Mouse (Mus musculus): Measurements from ENCODE around the gene Tmem43. TPM values are rescaled to one million over a fixed set of nuclear protein-coding genes. Genes with fewer than 3 reads are reported as not detected.
A peak's percentile ranks its signal among the peaks of the same experiment; 100 is the strongest.

Gene Tmem43
- total and polyA plus RNA-seq, 2 experiments, result 4.5 to 9.4 TPM

GRCm38 (mm10) chr6:91449472-91450225 lies 23.9 kb upstream of the Tmem43 start:
- Histone ChIP-seq H3K4me1 (ENCODE audit: control insufficient read depth, insufficient read depth, low read length) (no peaks in the 10 kb centered on the region), H3K27me3 (ENCODE audit: control insufficient read depth, insufficient read depth, low read length) (no peaks in the 10 kb centered on the region), H3K27ac (replicated peaks; ENCODE audit: insufficient read depth, low read depth, low read length) (no peak overlapping the region), H3K36me3 (ENCODE audit: control insufficient read depth, insufficient read depth, low read length) (no peaks in the 10 kb centered on the region), H3K9ac (ENCODE audit: low read depth, low read length) (no peak overlapping the region), H3K79me2 (ENCODE audit: control insufficient read depth, insufficient read depth, low read length) (no peaks in the 10 kb centered on the region), H3K4me3 (ENCODE audit: insufficient read depth, low read depth, low read length) (no peak overlapping the region)
- 44% methylated on average over 3 of the region's 3 CpGs for WGBS
- no peak for DNase-seq (ENCODE audit: extremely low read depth, low read depth, low spot score)
- TF ChIP-seq POLR2A (IDR thresholded peaks at IDR 0.05; ENCODE audit: extremely low read depth, insufficient read depth, low read length), result no peak
- no peak for TF ChIP-seq CTCF (IDR thresholded peaks at IDR 0.05; ENCODE audit: low read depth, low read length)

DNA sequence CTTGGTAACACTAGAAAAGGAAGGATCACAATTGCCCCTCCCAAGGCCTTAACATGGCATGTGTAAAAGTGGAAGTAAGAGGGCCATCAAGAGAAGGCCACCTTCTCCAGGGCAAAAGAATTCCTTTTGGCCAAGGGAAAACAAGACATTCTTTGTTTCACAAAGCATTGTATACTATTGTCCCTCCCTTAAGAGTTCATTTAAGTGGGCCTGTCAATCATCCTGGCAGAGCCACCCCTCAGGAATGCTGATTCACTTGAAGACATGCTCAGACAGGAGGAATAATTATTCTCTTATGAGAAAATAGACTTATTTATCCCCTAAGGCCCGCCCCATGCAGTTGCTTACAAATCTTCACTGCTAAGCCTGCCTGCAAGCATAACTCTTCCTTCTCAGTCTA lies 21.4 kb upstream of the Tmem43 start:
- Histone ChIP-seq H3K9ac (ENCODE audit: low read depth, low read length) (no peak overlapping the region), H3K4me1 (ENCODE audit: control insufficient read depth, insufficient read depth, low read length) (no peaks in the 10 kb centered on the region), H3K36me3 (ENCODE audit: control insufficient read depth, insufficient read depth, low read length) (no peaks in the 10 kb centered on the region), H3K27ac (replicated peaks; ENCODE audit: insufficient read depth, low read depth, low read length) (no peak overlapping the region), H3K4me3 (ENCODE audit: insufficient read depth, low read depth, low read length) (no peak overlapping the region), H3K27me3 (ENCODE audit: control insufficient read depth, insufficient read depth, low read length) (no peaks in the 10 kb centered on the region), H3K79me2 (ENCODE audit: control insufficient read depth, insufficient read depth, low read length) (no peaks in the 10 kb centered on the region)
- DNase-seq (ENCODE audit: extremely low read depth, low read depth, low spot score), result no peak
- WGBS, result 85% methylated on average over 1 of the region's 1 CpGs
- TF ChIP-seq POLR2A (IDR thresholded peaks at IDR 0.05; ENCODE audit: extremely low read depth, insufficient read depth, low read length), result no peak
- TF ChIP-seq CTCF (IDR thresholded peaks at IDR 0.05; ENCODE audit: low read depth, low read length), result no peak

DNA sequence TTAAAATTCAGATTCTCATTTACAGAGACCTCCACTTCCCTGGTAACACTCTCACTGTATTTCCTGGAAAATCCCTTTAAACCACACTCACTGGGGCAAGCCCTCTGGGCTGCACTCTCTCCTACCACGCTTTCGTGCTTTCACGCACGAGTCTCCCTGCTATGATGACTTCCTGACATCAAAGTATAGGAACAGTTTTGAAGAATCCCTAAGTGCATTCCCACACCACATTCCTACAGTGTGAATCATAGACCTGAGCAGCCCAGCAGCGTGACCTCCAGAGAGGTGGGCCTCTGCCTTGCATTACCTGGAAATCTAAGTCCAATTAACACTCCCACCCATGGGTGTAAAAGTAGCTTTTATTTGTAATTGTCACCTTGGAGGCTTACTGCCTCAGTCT lies 19.0 kb upstream of the Tmem43 start:
- DNase-seq (ENCODE audit: extremely low read depth, low read depth, low spot score), result no peak
- no peak overlapping the region for H3K9ac ChIP-seq (ENCODE audit: low read depth, low read length)
- H3K36me3 ChIP-seq (ENCODE audit: control insufficient read depth, insufficient read depth, low read length), result no peaks in the 10 kb centered on the region
- TF ChIP-seq CTCF (IDR thresholded peaks at IDR 0.05; ENCODE audit: low read depth, low read length) (no peak), POLR2A (IDR thresholded peaks at IDR 0.05; ENCODE audit: extremely low read depth, insufficient read depth, low read length) (no peak)
- WGBS, result 74% methylated on average over 5 of the region's 5 CpGs
- H3K27ac ChIP-seq (replicated peaks; ENCODE audit: insufficient read depth, low read depth, low read length), result no peak overlapping the region
- H3K4me1 ChIP-seq (ENCODE audit: control insufficient read depth, insufficient read depth, low read length), result no peaks in the 10 kb centered on the region
- no peak overlapping the region for H3K4me3 ChIP-seq (ENCODE audit: insufficient read depth, low read depth, low read length)
- no peaks in the 10 kb centered on the region for H3K27me3 ChIP-seq (ENCODE audit: control insufficient read depth, insufficient read depth, low read length)
- H3K79me2 ChIP-seq (ENCODE audit: control insufficient read depth, insufficient read depth, low read length), result no peaks in the 10 kb centered on the region

DNA sequence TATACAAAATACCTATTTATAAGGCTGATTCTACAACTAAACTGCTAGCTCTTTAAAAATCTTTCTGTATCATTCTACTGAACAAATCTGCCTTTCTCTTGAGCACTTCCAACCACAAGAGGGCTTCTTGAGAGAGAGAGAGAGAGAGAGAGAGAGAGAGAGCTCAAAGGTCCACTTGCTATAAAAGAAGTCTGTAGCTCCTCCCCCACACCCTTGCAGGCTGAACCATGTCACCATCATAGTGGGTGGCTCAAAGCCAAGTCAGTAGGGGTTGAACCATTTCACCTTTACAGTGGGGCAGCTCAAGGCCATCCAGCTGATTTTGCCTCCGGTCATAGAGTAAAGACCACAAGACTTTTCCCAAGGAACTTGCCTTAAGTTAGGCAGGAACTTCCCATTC lies 14.0 kb upstream of the Tmem43 start:
- no peaks in the 10 kb centered on the region for H3K79me2 ChIP-seq (ENCODE audit: control insufficient read depth, insufficient read depth, low read length)
- peaks cover 8% of the 10 kb centered on the region for H3K36me3 ChIP-seq (ENCODE audit: control insufficient read depth, insufficient read depth, low read length)
- TF ChIP-seq POLR2A (IDR thresholded peaks at IDR 0.05; ENCODE audit: extremely low read depth, insufficient read depth, low read length), result no peak
- TF ChIP-seq CTCF (IDR thresholded peaks at IDR 0.05; ENCODE audit: low read depth, low read length), result no peak
- DNase-seq (ENCODE audit: extremely low read depth, low read depth, low spot score), result peak; percentile 47
- no peak overlapping the region for H3K9ac ChIP-seq (ENCODE audit: low read depth, low read length)
- no peaks in the 10 kb centered on the region for H3K27me3 ChIP-seq (ENCODE audit: control insufficient read depth, insufficient read depth, low read length)
- 19% methylated on average over 1 of the region's 1 CpGs for WGBS
- no peak overlapping the region for H3K4me3 ChIP-seq (ENCODE audit: insufficient read depth, low read depth, low read length)
- H3K27ac ChIP-seq (replicated peaks; ENCODE audit: insufficient read depth, low read depth, low read length), result no peak overlapping the region
- H3K4me1 ChIP-seq (ENCODE audit: control insufficient read depth, insufficient read depth, low read length), result no peaks in the 10 kb centered on the region

- Histone ChIP-seq H3K27me3 (ENCODE audit: control insufficient read depth, insufficient read depth, low read length) (no peaks in the 10 kb centered on the region), H3K4me1 (ENCODE audit: control insufficient read depth, insufficient read depth, low read length) (no peaks in the 10 kb centered on the region; the same call in 1 of the 2 replicates), H3K9ac (ENCODE audit: low read depth, low read length) (no peak overlapping the region), H3K4me3 (ENCODE audit: insufficient read depth, low read depth, low read length) (no peak overlapping the region), H3K79me2 (ENCODE audit: control insufficient read depth, insufficient read depth, low read length) (no peaks in the 10 kb centered on the region), H3K27ac (replicated peaks; ENCODE audit: insufficient read depth, low read depth, low read length) (no peak overlapping the region), H3K36me3 (ENCODE audit: control insufficient read depth, insufficient read depth, low read length) (peaks cover 32% of the 10 kb centered on the region)
- WGBS, result 72% methylated on average over 2 of the region's 2 CpGs
- no peak for DNase-seq (ENCODE audit: extremely low read depth, low read depth, low spot score)
- no peak for TF ChIP-seq POLR2A (IDR thresholded peaks at IDR 0.05; ENCODE audit: extremely low read depth, insufficient read depth, low read length)
- TF ChIP-seq CTCF (IDR thresholded peaks at IDR 0.05; ENCODE audit: low read depth, low read length), result no peak
These were observed 7.7 kb upstream of the Tmem43 start for GRCm38 (mm10) chr6:91465756-91466155.

DNA sequence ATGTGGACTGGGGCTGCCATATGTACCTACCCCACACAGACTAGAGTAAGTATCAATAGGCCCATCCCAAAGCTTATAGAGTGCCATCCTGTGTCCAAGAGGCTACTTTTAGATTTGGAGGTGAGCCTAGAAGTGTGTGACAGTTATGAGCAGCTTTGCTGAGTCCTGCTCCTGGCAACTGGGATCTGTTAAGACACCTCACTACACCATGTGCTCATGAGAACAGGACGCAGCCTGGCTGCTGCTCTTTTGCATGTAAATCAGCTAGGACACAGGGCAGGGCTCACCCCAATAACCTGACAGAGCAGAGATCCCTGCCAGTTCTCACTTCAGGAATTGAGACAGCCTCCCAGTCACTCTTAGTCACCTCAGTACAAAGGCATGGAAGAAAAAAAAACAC lies 6.4 kb upstream of the Tmem43 start:
- no peak overlapping the region for H3K27ac ChIP-seq (replicated peaks; ENCODE audit: insufficient read depth, low read depth, low read length)
- H3K36me3 ChIP-seq (ENCODE audit: control insufficient read depth, insufficient read depth, low read length), result peaks cover 32% of the 10 kb centered on the region
- no peak for DNase-seq (ENCODE audit: extremely low read depth, low read depth, low spot score)
- no peak overlapping the region for H3K4me3 ChIP-seq (ENCODE audit: insufficient read depth, low read depth, low read length)
- no peak overlapping the region for H3K9ac ChIP-seq (ENCODE audit: low read depth, low read length)
- WGBS, result 100% methylated on average over 1 of the region's 1 CpGs
- H3K79me2 ChIP-seq (ENCODE audit: control insufficient read depth, insufficient read depth, low read length), result no peaks in the 10 kb centered on the region; the same call in 1 of the 2 replicates
- peaks cover under 1% of the 10 kb centered on the region for H3K4me1 ChIP-seq (ENCODE audit: control insufficient read depth, insufficient read depth, low read length)
- H3K27me3 ChIP-seq (ENCODE audit: control insufficient read depth, insufficient read depth, low read length), result no peaks in the 10 kb centered on the region
- TF ChIP-seq POLR2A (IDR thresholded peaks at IDR 0.05; ENCODE audit: extremely low read depth, insufficient read depth, low read length) (no peak), CTCF (IDR thresholded peaks at IDR 0.05; ENCODE audit: low read depth, low read length) (no peak)
